Mouse (Mus musculus): ENCODE measurements around the gene Gm26661. TPM values are rescaled to one million over a fixed set of nuclear protein-coding genes. Genes with fewer than 3 reads are reported as not detected.

Gene Gm26661
- not detected in 2 replicates for polyA plus RNA-seq (2014; fragmentation: Nextera tagmentation; extraction: Ambion mirVana)

DNA sequence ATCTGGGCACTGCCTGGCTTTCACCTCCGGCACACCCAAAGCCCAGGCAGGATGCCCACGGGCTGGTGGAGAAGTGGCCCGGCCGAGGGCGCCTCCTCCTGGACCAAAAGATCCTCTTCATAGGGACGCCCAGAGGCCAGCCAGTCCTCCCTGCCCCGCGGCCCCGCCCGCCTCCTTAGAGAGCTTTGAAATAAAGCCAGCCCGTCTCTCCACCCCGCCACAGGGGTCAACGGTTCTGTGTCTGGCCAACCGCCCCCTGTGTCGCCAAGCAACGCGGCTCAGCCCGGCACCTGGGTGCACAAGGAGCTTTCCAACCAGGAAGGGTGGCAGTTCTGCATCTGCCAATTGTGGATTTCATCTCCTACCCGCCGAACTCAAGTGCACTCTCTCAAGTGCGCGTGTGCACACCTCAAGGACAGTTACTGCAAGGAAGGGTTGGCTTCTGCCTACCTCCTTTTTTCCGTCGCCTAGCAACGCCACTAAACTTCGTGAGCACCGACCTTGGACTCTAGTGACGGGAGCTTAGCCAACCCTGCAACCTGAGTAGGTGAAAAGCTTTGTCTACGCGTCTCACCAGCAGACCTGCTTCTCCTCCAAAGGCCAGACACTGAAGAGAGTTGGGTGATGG, at the start of gene Gm26661:
Gene Gm26661, plus strand, starts transcription at position 56 of the 628 bp plus-strand sequence.
- no peaks in the 10 kb centered on the region for H3K27me3 ChIP-seq (ENCODE audit: control insufficient read depth, insufficient read depth, low read length)
- H3K4me1 ChIP-seq (ENCODE audit: control insufficient read depth in 2 of 2, insufficient read depth in 2 of 2, low read length in 2 of 2), result peaks cover 8% of the 10 kb centered on the region in 2 experiments; a peak in 3 of 4 replicates
- H3K27ac ChIP-seq (replicated peaks in 1 of 2; ENCODE audit: control insufficient read depth in 1 of 2, insufficient read depth in 1 of 2, low read depth in 2 of 2, low read length in 2 of 2), result no peak within 1 kb of the TSS
- ATAC-seq (ENCODE audit: insufficient number of reproducible peaks, insufficient read depth, low FRiP score, low read depth), result peak; percentile 31; the same call in 1 of the 2 replicates
- peak within 1 kb of the TSS; percentile 75 for H3K4me2 ChIP-seq (ENCODE audit: low read length)
- WGBS, result 2% methylated on average over 30 of the region's 30 CpGs
- peak within 1 kb of the TSS; percentile 38 for H3K4me3 ChIP-seq (ENCODE audit: control insufficient read depth in 1 of 2, insufficient read depth in 1 of 2, low read depth in 1 of 2, low read length in 2 of 2)
- H3K9me3 ChIP-seq (ENCODE audit: control insufficient read depth, low read length), result no peaks in the 10 kb centered on the region
- H3K9ac ChIP-seq (ENCODE audit: low read length), result peak within 1 kb of the TSS; percentile 3; the same call in 1 of the 2 replicates
- no peaks in the 10 kb centered on the region for H3K36me3 ChIP-seq (ENCODE audit: control insufficient read depth, insufficient read depth, low read length)

DNA sequence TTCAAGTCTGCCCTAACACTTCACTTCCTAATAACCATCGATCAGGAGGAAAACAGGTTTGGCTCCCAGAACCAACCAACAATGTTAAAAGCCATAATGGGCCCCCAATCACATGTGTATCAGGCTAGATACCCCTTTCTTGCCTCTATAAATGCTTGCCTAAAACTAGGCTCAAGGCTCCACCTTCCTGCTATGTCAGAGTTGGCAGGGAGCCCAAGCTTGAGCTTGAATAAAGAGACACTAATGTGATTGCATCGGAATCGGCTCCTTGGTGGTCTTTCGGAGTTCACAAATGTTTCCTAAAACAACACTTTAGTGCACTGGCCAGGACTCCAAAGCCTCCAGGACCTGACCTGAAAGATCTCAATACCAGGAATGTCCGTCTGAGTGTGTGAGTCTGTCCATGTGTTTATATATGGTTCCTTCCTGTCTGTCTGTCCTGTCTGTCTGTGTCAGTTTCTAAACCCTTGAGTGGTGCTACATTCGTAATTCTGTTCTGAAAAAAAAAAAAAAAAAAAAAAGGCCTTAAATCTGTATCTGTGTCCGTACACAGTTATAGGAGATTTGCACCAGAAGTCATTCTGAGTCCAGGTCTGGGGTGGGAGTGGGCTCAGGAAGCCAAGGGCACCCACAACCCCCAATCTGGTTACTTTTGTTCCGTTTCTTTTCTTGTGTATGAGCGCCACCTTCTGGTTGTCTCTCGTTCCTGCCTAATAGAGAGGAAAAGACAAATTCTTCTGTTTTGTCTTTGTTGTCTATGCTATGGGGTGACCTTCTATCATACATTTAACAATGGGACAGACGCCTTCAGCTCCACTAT, 42.2 kb upstream of the Gm26661 start:
- ATAC-seq (ENCODE audit: insufficient number of reproducible peaks, insufficient read depth, low FRiP score, low read depth), result no peak; the same call in 1 of the 2 replicates
- Histone ChIP-seq H3K4me1 (ENCODE audit: control insufficient read depth in 2 of 2, insufficient read depth in 2 of 2, low read length in 2 of 2) (no peaks in the 10 kb centered on the region), H3K27ac (replicated peaks in 1 of 2; ENCODE audit: control insufficient read depth in 1 of 2, insufficient read depth in 1 of 2, low read depth in 2 of 2, low read length in 2 of 2) (no peak overlapping the region), H3K4me2 (ENCODE audit: low read length) (peak overlapping the region; percentile 52), H3K4me3 (ENCODE audit: control insufficient read depth in 1 of 2, insufficient read depth in 1 of 2, low read depth in 1 of 2, low read length in 2 of 2) (no peak overlapping the region; a peak in 1 of 4 replicates), H3K9ac (ENCODE audit: low read length) (peak overlapping the region; percentile 57), H3K9me3 (ENCODE audit: control insufficient read depth, low read length) (no peaks in the 10 kb centered on the region), H3K36me3 (ENCODE audit: control insufficient read depth, insufficient read depth, low read length) (no peaks in the 10 kb centered on the region), H3K27me3 (ENCODE audit: control insufficient read depth, insufficient read depth, low read length) (no peaks in the 10 kb centered on the region)
- 28% methylated on average over 11 of the region's 11 CpGs for WGBS

- H3K27me3 ChIP-seq (ENCODE audit: control insufficient read depth, insufficient read depth, low read length), result no peaks in the 10 kb centered on the region
- WGBS, result 15% methylated on average over 4 of the region's 4 CpGs
- no peak overlapping the region for H3K27ac ChIP-seq (replicated peaks in 1 of 2; ENCODE audit: control insufficient read depth in 1 of 2, insufficient read depth in 1 of 2, low read depth in 2 of 2, low read length in 2 of 2)
- H3K36me3 ChIP-seq (ENCODE audit: control insufficient read depth, insufficient read depth, low read length), result no peaks in the 10 kb centered on the region
- no peak for ATAC-seq (ENCODE audit: insufficient number of reproducible peaks, insufficient read depth, low FRiP score, low read depth)
- peak overlapping the region; percentile 52 for H3K4me2 ChIP-seq (ENCODE audit: low read length)
- no peak overlapping the region for H3K4me3 ChIP-seq (ENCODE audit: control insufficient read depth in 1 of 2, insufficient read depth in 1 of 2, low read depth in 1 of 2, low read length in 2 of 2)
- no peaks in the 10 kb centered on the region for H3K9me3 ChIP-seq (ENCODE audit: control insufficient read depth, low read length)
- no peaks in the 10 kb centered on the region for H3K4me1 ChIP-seq (ENCODE audit: control insufficient read depth in 2 of 2, insufficient read depth in 2 of 2, low read length in 2 of 2)
- peak overlapping the region; percentile 57 for H3K9ac ChIP-seq (ENCODE audit: low read length)
These were observed 41.7 kb upstream of the Gm26661 start for GRCm38 (mm10) chr14:7749764-7750089.

GRCm38 (mm10) chr14:7765569-7766314, 25.6 kb upstream of the Gm26661 start:
- H3K27me3 ChIP-seq (ENCODE audit: control insufficient read depth, insufficient read depth, low read length), result no peaks in the 10 kb centered on the region
- no peak overlapping the region for H3K27ac ChIP-seq (replicated peaks in 1 of 2; ENCODE audit: control insufficient read depth in 1 of 2, insufficient read depth in 1 of 2, low read depth in 2 of 2, low read length in 2 of 2)
- no peak overlapping the region for H3K4me2 ChIP-seq (ENCODE audit: low read length)
- H3K9me3 ChIP-seq (ENCODE audit: control insufficient read depth, low read length), result no peaks in the 10 kb centered on the region
- no peak for ATAC-seq (ENCODE audit: insufficient number of reproducible peaks, insufficient read depth, low FRiP score, low read depth)
- 13% methylated on average over 9 of the region's 9 CpGs for WGBS
- H3K9ac ChIP-seq (ENCODE audit: low read length), result no peak overlapping the region
- no peaks in the 10 kb centered on the region for H3K4me1 ChIP-seq (ENCODE audit: control insufficient read depth in 2 of 2, insufficient read depth in 2 of 2, low read length in 2 of 2)
- no peak overlapping the region for H3K4me3 ChIP-seq (ENCODE audit: control insufficient read depth in 1 of 2, insufficient read depth in 1 of 2, low read depth in 1 of 2, low read length in 2 of 2)
- H3K36me3 ChIP-seq (ENCODE audit: control insufficient read depth, insufficient read depth, low read length), result no peaks in the 10 kb centered on the region

GRCm38 (mm10) chr14:7773714-7774389, 17.5 kb upstream of the Gm26661 start:
- Histone ChIP-seq H3K9ac (ENCODE audit: low read length) (peak overlapping the region; percentile 75), H3K27me3 (ENCODE audit: control insufficient read depth, insufficient read depth, low read length) (no peaks in the 10 kb centered on the region), H3K4me3 (ENCODE audit: control insufficient read depth in 1 of 2, insufficient read depth in 1 of 2, low read depth in 1 of 2, low read length in 2 of 2) (peak overlapping the region; percentile 54 to 55), H3K36me3 (ENCODE audit: control insufficient read depth, insufficient read depth, low read length) (no peaks in the 10 kb centered on the region), H3K27ac (replicated peaks in 1 of 2; ENCODE audit: control insufficient read depth in 1 of 2, insufficient read depth in 1 of 2, low read depth in 2 of 2, low read length in 2 of 2) (peak overlapping the region; percentile 17 to 53; a peak in 3 of 4 replicates), H3K4me1 (ENCODE audit: control insufficient read depth in 2 of 2, insufficient read depth in 2 of 2, low read length in 2 of 2) (no peaks in the 10 kb centered on the region), H3K9me3 (ENCODE audit: control insufficient read depth, low read length) (no peaks in the 10 kb centered on the region), H3K4me2 (ENCODE audit: low read length) (peak overlapping the region; percentile 72)
- 27% methylated on average over 24 of the region's 24 CpGs for WGBS
- no peak for ATAC-seq (ENCODE audit: insufficient number of reproducible peaks, insufficient read depth, low FRiP score, low read depth)

GRCm38 (mm10) chr14:7786073-7786472, 5.3 kb upstream of the Gm26661 start:
- Histone ChIP-seq H3K4me2 (ENCODE audit: low read length) (no peak overlapping the region), H3K4me3 (ENCODE audit: control insufficient read depth in 1 of 2, insufficient read depth in 1 of 2, low read depth in 1 of 2, low read length in 2 of 2) (no peak overlapping the region), H3K27me3 (ENCODE audit: control insufficient read depth, insufficient read depth, low read length) (no peaks in the 10 kb centered on the region), H3K9me3 (ENCODE audit: control insufficient read depth, low read length) (no peaks in the 10 kb centered on the region), H3K27ac (replicated peaks in 1 of 2; ENCODE audit: control insufficient read depth in 1 of 2, insufficient read depth in 1 of 2, low read depth in 2 of 2, low read length in 2 of 2) (no peak overlapping the region), H3K4me1 (ENCODE audit: control insufficient read depth in 2 of 2, insufficient read depth in 2 of 2, low read length in 2 of 2) (peaks cover 1% of the 10 kb centered on the region in 2 experiments; a peak in 2 of 4 replicates), H3K9ac (ENCODE audit: low read length) (no peak overlapping the region), H3K36me3 (ENCODE audit: control insufficient read depth, insufficient read depth, low read length) (no peaks in the 10 kb centered on the region)
- ATAC-seq (ENCODE audit: insufficient number of reproducible peaks, insufficient read depth, low FRiP score, low read depth), result no peak
- 29% methylated on average over 13 of the region's 13 CpGs for whole genome bisulfite sequencing
